Mouse (Mus musculus): ENCODE data around the gene Dao.

The Dao gene

GRCm38 (mm10) chr5:113983541-113983940, 20.0 kb upstream of the Dao start:
- DNase-seq (ENCODE audit: low read depth, low spot score): no peak

- DNase-seq (ENCODE audit: low read depth, low spot score): no peak
Measured at GRCm38 (mm10) chr5:113984025-113984740, 19.3 kb upstream of the Dao start.

- DNase-seq (ENCODE audit: low read depth, low spot score): no peak
Measured at GRCm38 (mm10) chr5:113985737-113986136, 17.8 kb upstream of the Dao start.

GRCm38 (mm10) chr5:113986182-113986961, 17.1 kb upstream of the Dao start:
- DNase-seq (ENCODE audit: low read depth, low spot score): no peak

GRCm38 (mm10) chr5:113989437-113990024, 14.0 kb upstream of the Dao start:
- no peak for DNase-seq (ENCODE audit: low read depth, low spot score)

- no peak for DNase-seq (ENCODE audit: low read depth, low spot score)
Measured at GRCm38 (mm10) chr5:113990593-113990992, 12.9 kb upstream of the Dao start.

- DNase-seq (ENCODE audit: low read depth, low spot score): no peak
Measured at GRCm38 (mm10) chr5:113991141-113991540, 12.4 kb upstream of the Dao start.

GRCm38 (mm10) chr5:113992339-113992831, 11.1 kb upstream of the Dao start:
- no peak for DNase-seq (ENCODE audit: low read depth, low spot score)

- DNase-seq (ENCODE audit: low read depth, low spot score): peak; percentile 57
Measured at GRCm38 (mm10) chr5:113993031-113993486, 10.4 kb upstream of the Dao start.

- peak; percentile 83 for DNase-seq (ENCODE audit: low read depth, low spot score)
Measured at GRCm38 (mm10) chr5:113993487-113994465, 9.7 kb upstream of the Dao start, which contains the start of gene Ssh1. Gene Ssh1, minus strand, starts transcription at chr5:113993894.

GRCm38 (mm10) chr5:113996458-113996857, 7.0 kb upstream of the Dao start:
- DNase-seq (ENCODE audit: low read depth, low spot score): no peak

- DNase-seq (ENCODE audit: low read depth, low spot score): no peak
Measured at GRCm38 (mm10) chr5:113999382-113999781, 4.1 kb upstream of the Dao start.

GRCm38 (mm10) chr5:114004573-114004972, 1.1 kb downstream of the Dao start:
- DNase-seq (ENCODE audit: low read depth, low spot score): no peak

- no peak for DNase-seq (ENCODE audit: low read depth, low spot score)
Measured at GRCm38 (mm10) chr5:114005100-114005499, 1.6 kb downstream of the Dao start.

GRCm38 (mm10) chr5:114006974-114007373, 3.5 kb downstream of the Dao start:
- DNase-seq (ENCODE audit: low read depth, low spot score): no peak

- DNase-seq (ENCODE audit: low read depth, low spot score): no peak
Measured at GRCm38 (mm10) chr5:114007753-114008453, 4.4 kb downstream of the Dao start.

- DNase-seq (ENCODE audit: low read depth, low spot score): no peak
Measured at GRCm38 (mm10) chr5:114009049-114009448, 5.5 kb downstream of the Dao start.

GRCm38 (mm10) chr5:114015121-114015520, 11.6 kb downstream of the Dao start:
- no peak for DNase-seq (ENCODE audit: low read depth, low spot score)

GRCm38 (mm10) chr5:114024390-114024789, 20.9 kb downstream of the Dao start:
- DNase-seq (ENCODE audit: low read depth, low spot score): no peak

- DNase-seq (ENCODE audit: low read depth, low spot score): no peak
Measured at GRCm38 (mm10) chr5:114024885-114025284, 21.4 kb downstream of the Dao start.

Measured in ES-CJ7 (cell line).